Mouse (Mus musculus): ENCODE measurements around the gene Rbm38. TPM values are rescaled to one million over a fixed set of nuclear protein-coding genes. Genes with fewer than 3 reads are reported as not detected.

Gene Rbm38
- total and polyA plus RNA-seq, 3 experiments = 14.4 to 85.4 (median 19.4) TPM

DNA sequence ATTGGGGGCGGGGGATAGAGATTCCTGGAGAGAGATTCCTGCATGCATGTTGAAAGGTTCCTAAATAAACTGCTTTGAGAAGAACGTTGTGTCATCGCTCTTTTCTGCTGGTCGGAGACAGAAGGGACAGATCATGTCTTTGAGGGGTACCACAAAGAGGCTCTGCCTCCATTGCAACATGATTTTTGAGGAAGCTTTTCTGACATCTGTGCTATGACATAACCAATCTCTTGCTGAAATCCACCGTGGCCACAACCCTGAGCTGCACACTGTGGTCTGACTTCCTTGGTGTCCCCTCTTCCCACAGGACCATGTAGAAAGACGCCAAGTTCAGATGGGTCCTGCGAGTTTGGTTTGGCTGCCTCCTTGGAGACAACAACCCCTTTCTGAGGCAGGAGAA, 52.6 kb downstream of the Rbm38 start:
- Histone ChIP-seq H3K27me3 (replicated peaks) (peaks cover 16% of the 10 kb centered on the region), H3K4me1 (ENCODE audit: control insufficient read depth in 1 of 2, insufficient read depth in 2 of 2) (no peaks in the 10 kb centered on the region), H3K4me3 (replicated peaks in 1 of 3; ENCODE audit: low read depth in 2 of 3, low read length in 2 of 3, poor library complexity in 1 of 3) (no peak overlapping the region), H3K4me2 (ENCODE audit: insufficient read depth, low read depth, poor library complexity, severe bottlenecking) (no peak overlapping the region), H3K79me2 (replicated peaks; ENCODE audit: control insufficient read depth, extremely low read depth, insufficient read depth, poor library complexity, severe bottlenecking) (no peaks in the 10 kb centered on the region), H3K27ac (ENCODE audit: insufficient read depth, low read depth) (no peak overlapping the region), H3K9ac (ENCODE audit: insufficient read depth, low read depth) (no peak overlapping the region), H3K36me3 (replicated peaks in 1 of 2; ENCODE audit: control insufficient read depth in 1 of 2, insufficient read depth in 1 of 2, low read length in 1 of 2) (no peaks in the 10 kb centered on the region), H3K9me3 (replicated peaks; ENCODE audit: low read length) (peaks cover 2% of the 10 kb centered on the region)
- DNase-seq (ENCODE audit: extremely low read depth) = no peak
- in situ Hi-C loops (cut with MboI; ENCODE audit: low pct_ligation_motif_present, low pct_unique_long_range_greater_than_20kb, low sequenced_read_pairs) = no loop called here
- TF ChIP-seq NELFE (IDR thresholded peaks at IDR 0.05; ENCODE audit: low read depth, low read length) (no peak), ZMIZ1 (IDR thresholded peaks at IDR 0.05; ENCODE audit: low read depth, low read length) (no peak), MAZ (IDR thresholded peaks at IDR 0.05; ENCODE audit: low read depth, low read length) (no peak), MEF2A (IDR thresholded peaks at IDR 0.05; ENCODE audit: borderline replicate concordance, low read depth, low read length) (no peak), ZC3H11A (IDR thresholded peaks at IDR 0.05; ENCODE audit: low read depth, low read length) (no peak), TBP (conservative IDR thresholded peaks at IDR 0.05; ENCODE audit: low read depth, low read length) (no peak)
- dilution Hi-C loops (cut with MboI; ENCODE audit: extremely low pct_ligation_motif_present, extremely low pct_unique_long_range_greater_than_20kb, low sequenced_read_pairs) = no loop called here

DNA sequence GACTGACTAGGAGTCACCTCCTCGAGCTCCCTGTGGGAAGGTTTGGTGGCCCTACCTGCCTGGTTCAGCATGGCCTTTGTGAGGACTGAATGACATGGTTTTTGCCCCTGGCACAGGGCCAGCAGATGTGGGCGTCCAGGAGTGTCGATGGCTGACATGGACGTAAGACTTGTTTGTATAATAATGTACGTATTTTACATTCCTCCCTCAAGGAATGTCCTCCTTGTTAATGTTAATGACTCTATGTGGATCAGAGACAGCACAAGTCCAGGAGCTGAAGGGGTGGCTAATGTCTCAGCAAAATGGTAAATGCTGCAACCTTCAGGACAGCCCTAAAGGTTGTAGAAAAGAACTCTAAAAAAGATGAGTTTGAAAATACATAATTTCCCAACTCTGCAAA, 53.4 kb downstream of the Rbm38 start:
- TF ChIP-seq MAFK (IDR thresholded peaks at IDR 0.05; ENCODE audit: insufficient replicate concordance, low read length) = no peak
- TF ChIP-seq POLR2AphosphoS2 (IDR thresholded peaks at IDR 0.05; ENCODE audit: low read depth, low read length) = no peak
- no peak for TF ChIP-seq KAT2A (IDR thresholded peaks at IDR 0.05; ENCODE audit: insufficient replicate concordance, low read length)
- no peak for TF ChIP-seq ZKSCAN1 (IDR thresholded peaks at IDR 0.05; ENCODE audit: borderline replicate concordance, low read depth, low read length)
- no peak overlapping the region for H3K4me3 ChIP-seq (replicated peaks in 1 of 3; ENCODE audit: low read depth in 2 of 3, low read length in 2 of 3, poor library complexity in 1 of 3)
- DNase-seq (ENCODE audit: extremely low read depth) = no peak
- no peaks in the 10 kb centered on the region for H3K79me2 ChIP-seq (replicated peaks; ENCODE audit: control insufficient read depth, extremely low read depth, insufficient read depth, poor library complexity, severe bottlenecking)
- no peaks in the 10 kb centered on the region for H3K36me3 ChIP-seq (replicated peaks in 1 of 2; ENCODE audit: control insufficient read depth in 1 of 2, insufficient read depth in 1 of 2, low read length in 1 of 2)
- peaks cover 2% of the 10 kb centered on the region for H3K9me3 ChIP-seq (replicated peaks; ENCODE audit: low read length)
- in situ Hi-C loops (cut with MboI; ENCODE audit: low pct_ligation_motif_present, low pct_unique_long_range_greater_than_20kb, low sequenced_read_pairs) (no loop called here), dilution Hi-C loops (cut with MboI; ENCODE audit: extremely low pct_ligation_motif_present, extremely low pct_unique_long_range_greater_than_20kb, low sequenced_read_pairs) (no loop called here)
- no peaks in the 10 kb centered on the region for H3K4me1 ChIP-seq (ENCODE audit: control insufficient read depth in 1 of 2, insufficient read depth in 2 of 2)
- H3K27me3 ChIP-seq (replicated peaks) = peaks cover 16% of the 10 kb centered on the region
- H3K4me2 ChIP-seq (ENCODE audit: insufficient read depth, low read depth, poor library complexity, severe bottlenecking) = no peak overlapping the region
- H3K27ac ChIP-seq (ENCODE audit: insufficient read depth, low read depth) = no peak overlapping the region
- no peak overlapping the region for H3K9ac ChIP-seq (ENCODE audit: insufficient read depth, low read depth)

DNA sequence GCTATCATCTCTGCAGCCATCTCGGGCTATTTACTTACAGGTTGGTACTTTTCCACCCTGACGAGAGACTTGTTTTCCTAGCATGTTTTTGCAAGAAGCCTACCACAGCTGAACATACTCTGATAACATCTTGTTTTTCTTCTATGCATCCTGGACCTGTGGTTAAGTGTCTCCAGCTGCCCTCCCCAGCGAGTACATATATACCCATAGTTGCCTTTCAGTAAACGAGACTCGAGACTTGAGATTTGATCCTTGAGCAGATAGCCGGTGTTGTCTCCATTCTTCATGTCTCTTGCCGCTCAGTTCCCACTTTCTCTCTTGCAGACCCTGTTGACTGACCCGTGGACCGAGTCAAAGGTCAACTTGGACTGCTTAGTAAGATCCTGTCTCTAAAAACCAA, 56.6 kb downstream of the Rbm38 start:
- no peak overlapping the region for H3K9ac ChIP-seq (ENCODE audit: insufficient read depth, low read depth)
- in situ Hi-C loops (cut with MboI; ENCODE audit: low pct_ligation_motif_present, low pct_unique_long_range_greater_than_20kb, low sequenced_read_pairs) (loop anchor here (25.0 kb wide), 1 partner anchor 590 kb away; no protein-coding TSS in a partner anchor), dilution Hi-C loops (cut with MboI; ENCODE audit: extremely low pct_ligation_motif_present, extremely low pct_unique_long_range_greater_than_20kb, low sequenced_read_pairs) (no loop called here)
- H3K4me1 ChIP-seq (ENCODE audit: control insufficient read depth in 1 of 2, insufficient read depth in 2 of 2) = peaks cover 0 to 15% of the 10 kb centered on the region in 2 experiments; a peak in 2 of 4 replicates
- no peak for DNase-seq (ENCODE audit: extremely low read depth)
- H3K27me3 ChIP-seq (replicated peaks) = peaks cover 18% of the 10 kb centered on the region
- H3K4me3 ChIP-seq (replicated peaks in 1 of 3; ENCODE audit: low read depth in 2 of 3, low read length in 2 of 3, poor library complexity in 1 of 3) = no peak overlapping the region
- H3K4me2 ChIP-seq (ENCODE audit: insufficient read depth, low read depth, poor library complexity, severe bottlenecking) = no peak overlapping the region
- H3K36me3 ChIP-seq (replicated peaks in 1 of 2; ENCODE audit: control insufficient read depth in 1 of 2, insufficient read depth in 1 of 2, low read length in 1 of 2) = no peaks in the 10 kb centered on the region
- TF ChIP-seq TBP (conservative IDR thresholded peaks at IDR 0.05; ENCODE audit: low read depth, low read length) = no peak
- no peak for TF ChIP-seq POLR2A (IDR thresholded peaks at IDR 0.05; ENCODE audit: low read depth, low read length)
- TF ChIP-seq MEF2A (IDR thresholded peaks at IDR 0.05; ENCODE audit: borderline replicate concordance, low read depth, low read length) = no peak
- TF ChIP-seq ETS1 (conservative IDR thresholded peaks at IDR 0.05; ENCODE audit: low read depth, low read length) = no peak
- TF ChIP-seq UBTF (IDR thresholded peaks at IDR 0.05; ENCODE audit: low read depth, low read length) = no peak
- no peak for TF ChIP-seq NELFE (IDR thresholded peaks at IDR 0.05; ENCODE audit: low read depth, low read length)
- no peak for TF ChIP-seq EP300 (IDR thresholded peaks at IDR 0.05; ENCODE audit: low read length)
- no peak for TF ChIP-seq SIN3A (IDR thresholded peaks at IDR 0.05; ENCODE audit: low read length)
- no peak for TF ChIP-seq JUND (conservative IDR thresholded peaks at IDR 0.05; ENCODE audit: low read depth, low read length)
- no peak for TF ChIP-seq TCF12 (IDR thresholded peaks at IDR 0.05; ENCODE audit: low read depth, low read length)
- TF ChIP-seq ZNF384 (IDR thresholded peaks at IDR 0.05; ENCODE audit: low read depth, low read length) = no peak
- no peak for TF ChIP-seq E2F4 (IDR thresholded peaks at IDR 0.05; ENCODE audit: insufficient replicate concordance, low read depth, low read length)
- no peak for TF ChIP-seq CHD1 (IDR thresholded peaks at IDR 0.05; ENCODE audit: low read depth, low read length)
- TF ChIP-seq ZKSCAN1 (IDR thresholded peaks at IDR 0.05; ENCODE audit: borderline replicate concordance, low read depth, low read length) = no peak
- TF ChIP-seq KAT2A (IDR thresholded peaks at IDR 0.05; ENCODE audit: insufficient replicate concordance, low read length) = no peak
- TF ChIP-seq MAX (IDR thresholded peaks at IDR 0.05; ENCODE audit: low read length) = no peak
- TF ChIP-seq BHLHE40 (IDR thresholded peaks at IDR 0.05; ENCODE audit: low read depth, low read length) = no peak
- TF ChIP-seq USF1 (IDR thresholded peaks at IDR 0.05; ENCODE audit: low read depth, low read length) = no peak
- no peaks in the 10 kb centered on the region for H3K79me2 ChIP-seq (replicated peaks; ENCODE audit: control insufficient read depth, extremely low read depth, insufficient read depth, poor library complexity, severe bottlenecking)
- H3K27ac ChIP-seq (ENCODE audit: insufficient read depth, low read depth) = no peak overlapping the region
- H3K9me3 ChIP-seq (replicated peaks; ENCODE audit: low read length) = peaks cover 2% of the 10 kb centered on the region
